Mouse (Mus musculus) kidney, adult 10 weeks (tissue): ENCODE measurements around the gene Vmn2r50. TPM values are rescaled to one million over a fixed set of nuclear protein-coding genes. Genes with fewer than 3 reads are reported as not detected.

Experiments
- polyA plus RNA-seq: library from polyadenylated mRNA; stranded (reverse); fragments of 350-450 nt; fragmentation: Illumina TruSeq; extraction: RNeasy Lipid Tissue Mini Kit (QIAGEN cat#74804); gene quantifications from one replicate; pipeline ENCODE4 v1.2.3, GENCODE M21; 2014; ENCODE audit warnings: low read depth, low replicate concordance

Vmn2r50 gene
- not detected for polyA plus RNA-seq

DNA sequence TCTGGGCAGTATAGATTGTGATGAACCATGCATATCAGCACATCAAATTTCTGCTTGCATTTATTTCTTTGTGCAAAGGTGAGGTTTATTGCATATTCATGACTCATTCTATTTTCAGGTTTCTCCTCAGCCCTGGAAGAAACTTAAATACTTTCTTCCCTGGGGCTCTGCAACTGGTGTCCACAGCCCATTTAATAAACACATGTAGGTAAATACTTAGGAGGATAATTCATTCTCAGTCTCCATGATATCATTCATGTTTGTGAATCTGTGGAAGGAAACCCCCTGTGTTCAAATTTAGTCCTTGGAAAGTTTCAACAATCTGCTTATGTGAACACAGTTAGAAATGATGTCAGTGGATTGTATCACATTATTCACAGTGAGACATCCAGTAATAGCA is at the start of gene Vmn2r50:
TSS of gene Vmn2r50 (minus strand) at position 101 of the 400 bp plus-strand sequence.

DNA sequence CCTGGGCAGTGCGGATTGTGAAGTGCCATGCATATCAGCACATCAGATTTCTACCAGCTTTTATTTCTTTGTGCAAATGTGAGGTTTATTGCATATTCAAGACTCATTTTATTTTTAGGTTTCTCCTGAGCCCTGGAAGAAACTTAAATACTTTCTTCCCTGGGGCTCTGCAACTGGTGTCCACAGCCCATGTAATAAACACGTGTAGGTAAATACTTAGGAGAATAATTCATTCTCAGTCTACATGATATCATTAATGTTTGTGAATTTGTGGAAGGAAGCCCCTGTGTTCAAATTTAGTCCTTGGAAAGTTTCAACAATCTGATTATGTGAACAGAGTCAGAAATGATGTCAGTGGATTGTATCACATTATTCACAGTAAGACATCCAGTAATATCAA is 60.9 kb downstream of the Vmn2r50 start, which contains the start of gene Vmn2r49:
TSS of gene Vmn2r49 (minus strand) at position 101 of the 400 bp plus-strand sequence.

Other genes with a start within 250 kb of the Vmn2r50 start
- not detected for gene Vmn2r47, start 212.0 kb downstream of the Vmn2r50 start, polyA plus RNA-seq
- gene Vmn2r48, start 99.7 kb downstream of the Vmn2r50 start, polyA plus RNA-seq = not detected
- gene Vmn2r49, start 61.0 kb downstream of the Vmn2r50 start, polyA plus RNA-seq = not detected
- gene Vmn2r51, start 52.4 kb upstream of the Vmn2r50 start, polyA plus RNA-seq = not detected
- not detected for gene Vmn2r52, start 123.3 kb upstream of the Vmn2r50 start, polyA plus RNA-seq
- gene Vmn1r66, start 224.7 kb upstream of the Vmn2r50 start, polyA plus RNA-seq = not detected